Mouse (Mus musculus) bone marrow macrophage, adult 2 months (primary cell): ENCODE data around the gene Ltn1.

ENCODE experiments used
- CTCF ChIP-seq: IDR thresholded peaks from 2 replicates; pipeline ENCODE4 v1.5.1; 2012; ENCODE audit warnings: low read depth, mild to moderate bottlenecking, low read length, moderate library complexity
- POLR2A ChIP-seq: IDR thresholded peaks from 2 replicates; pipeline ENCODE4 v1.6.1; 2012; ENCODE audit warnings: mild to moderate bottlenecking, low read depth, low read length, borderline replicate concordance

GRCm38 (mm10) chr16:87445110-87445509, 12.7 kb upstream of the Ltn1 start:
- TF ChIP-seq POLR2A (no peak), CTCF (no peak)
